Mouse (Mus musculus) thymus, adult 2 months (tissue): Measurements from ENCODE around the gene Il12a.

Experiments used
- CTCF ChIP-seq: fragments of 200-500 bp; IDR thresholded peaks from 2 replicates; pipeline ENCODE4 v1.5.1; 2012; ENCODE audit warnings: mild to moderate bottlenecking, control low read depth, low read length, moderate library complexity, borderline replicate concordance; ENCODE audit not compliant: control insufficient read depth, poor library complexity, insufficient read depth; ENCODE audit errors: extremely low read depth
- POLR2A ChIP-seq: fragments of 200-500 bp; IDR thresholded peaks from 2 replicates; pipeline ENCODE4 v1.6.1; 2012; ENCODE audit warnings: mild to moderate bottlenecking, low read length, control low read depth, moderate library complexity; ENCODE audit not compliant: control insufficient read depth, poor library complexity, insufficient read depth; ENCODE audit errors: extremely low read depth

DNA sequence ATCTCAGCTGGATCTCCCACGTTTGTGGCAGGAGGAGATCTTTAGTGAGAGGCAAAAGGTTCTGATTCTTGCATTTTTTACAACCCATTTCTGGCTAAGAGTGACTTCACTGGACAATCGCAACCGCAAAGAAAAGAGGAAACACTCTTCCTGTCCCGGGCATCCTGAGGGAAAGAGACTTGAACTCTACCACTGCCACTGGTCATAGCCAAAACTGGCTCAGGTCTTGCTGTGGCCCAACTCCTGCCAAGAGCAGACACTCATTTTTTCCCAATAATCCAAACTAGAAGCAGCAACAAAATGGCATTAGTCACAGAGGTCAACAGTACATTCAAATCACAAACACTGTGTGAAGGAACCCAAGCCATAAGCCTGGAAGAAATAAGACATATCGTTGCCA lies 28.1 kb upstream of the Il12a start:
- TF ChIP-seq POLR2A (no peak), CTCF (no peak)
